Mouse (Mus musculus): Measurements from ENCODE around the gene Des. TPM values are rescaled to one million over a fixed set of nuclear protein-coding genes. Genes with fewer than 3 reads are reported as not detected.
A peak's percentile ranks its signal among the peaks of the same experiment; 100 is the strongest.

The Des gene
- polyA plus RNA-seq, 1 experiment = 152 TPM

- TF ChIP-seq CTCF (IDR thresholded peaks at IDR 0.05; ENCODE audit: extremely low read depth, insufficient read length, insufficient replicate concordance, low read depth, low read length) = no peak
- TF ChIP-seq POLR2A (IDR thresholded peaks at IDR 0.05; ENCODE audit: low read depth, low read length) = no peak
- Histone ChIP-seq H3K27me3 (ENCODE audit: control insufficient read depth, insufficient read depth, low read length) (peaks cover 24% of the 10 kb centered on the region), H3K4me1 (ENCODE audit: control insufficient read depth, insufficient read depth, insufficient read length, low read length) (peaks cover 4% of the 10 kb centered on the region; the same call in 1 of the 2 replicates), H3K4me3 (ENCODE audit: low read depth, low read length) (peak overlapping the region; percentile 59), H3K36me3 (ENCODE audit: control insufficient read depth, insufficient read depth, low read length) (no peaks in the 10 kb centered on the region), H3K27ac (ENCODE audit: insufficient read depth, low read depth, low read length) (peak overlapping the region; percentile 47; the same call in 1 of the 2 replicates)
- 4% methylated on average over 28 of the region's 28 CpGs for WGBS
Measured at GRCm38 (mm10) chr1:75382356-75383071, 22.4 kb downstream of the Des start.

GRCm38 (mm10) chr1:75384470-75385141 lies 24.5 kb downstream of the Des start:
- H3K4me3 ChIP-seq (ENCODE audit: low read depth, low read length) = no peak overlapping the region
- no peak overlapping the region for H3K27ac ChIP-seq (ENCODE audit: insufficient read depth, low read depth, low read length)
- peaks cover 36% of the 10 kb centered on the region for H3K27me3 ChIP-seq (ENCODE audit: control insufficient read depth, insufficient read depth, low read length)
- 85% methylated on average over 27 of the region's 27 CpGs for WGBS
- H3K4me1 ChIP-seq (ENCODE audit: control insufficient read depth, insufficient read depth, insufficient read length, low read length) = peaks cover 4% of the 10 kb centered on the region; the same call in 1 of the 2 replicates
- TF ChIP-seq POLR2A (IDR thresholded peaks at IDR 0.05; ENCODE audit: low read depth, low read length) = no peak
- no peak for TF ChIP-seq CTCF (IDR thresholded peaks at IDR 0.05; ENCODE audit: extremely low read depth, insufficient read length, insufficient replicate concordance, low read depth, low read length)
- H3K36me3 ChIP-seq (ENCODE audit: control insufficient read depth, insufficient read depth, low read length) = no peaks in the 10 kb centered on the region

- Histone ChIP-seq H3K36me3 (ENCODE audit: control insufficient read depth, insufficient read depth, low read length) (no peaks in the 10 kb centered on the region), H3K27me3 (ENCODE audit: control insufficient read depth, insufficient read depth, low read length) (peaks cover 36% of the 10 kb centered on the region), H3K4me1 (ENCODE audit: control insufficient read depth, insufficient read depth, insufficient read length, low read length) (peaks cover 4% of the 10 kb centered on the region; the same call in 1 of the 2 replicates), H3K27ac (ENCODE audit: insufficient read depth, low read depth, low read length) (no peak overlapping the region), H3K4me3 (ENCODE audit: low read depth, low read length) (no peak overlapping the region)
- WGBS = 70% methylated on average over 20 of the region's 20 CpGs
- TF ChIP-seq CTCF (IDR thresholded peaks at IDR 0.05; ENCODE audit: extremely low read depth, insufficient read length, insufficient replicate concordance, low read depth, low read length) (no peak), POLR2A (IDR thresholded peaks at IDR 0.05; ENCODE audit: low read depth, low read length) (no peak)
Measured at GRCm38 (mm10) chr1:75385142-75385730, 25.1 kb downstream of the Des start.

- H3K27me3 ChIP-seq (ENCODE audit: control insufficient read depth, insufficient read depth, low read length) = peaks cover 36% of the 10 kb centered on the region
- TF ChIP-seq CTCF (IDR thresholded peaks at IDR 0.05; ENCODE audit: extremely low read depth, insufficient read length, insufficient replicate concordance, low read depth, low read length) = no peak
- TF ChIP-seq POLR2A (IDR thresholded peaks at IDR 0.05; ENCODE audit: low read depth, low read length) = no peak
- no peaks in the 10 kb centered on the region for H3K36me3 ChIP-seq (ENCODE audit: control insufficient read depth, insufficient read depth, low read length)
- H3K27ac ChIP-seq (ENCODE audit: insufficient read depth, low read depth, low read length) = no peak overlapping the region
- WGBS = 35% methylated on average over 4 of the region's 4 CpGs
- H3K4me1 ChIP-seq (ENCODE audit: control insufficient read depth, insufficient read depth, insufficient read length, low read length) = peaks cover 4% of the 10 kb centered on the region; the same call in 1 of the 2 replicates
- no peak overlapping the region for H3K4me3 ChIP-seq (ENCODE audit: low read depth, low read length)
Measured at GRCm38 (mm10) chr1:75386149-75386548, 26.0 kb downstream of the Des start.

DNA sequence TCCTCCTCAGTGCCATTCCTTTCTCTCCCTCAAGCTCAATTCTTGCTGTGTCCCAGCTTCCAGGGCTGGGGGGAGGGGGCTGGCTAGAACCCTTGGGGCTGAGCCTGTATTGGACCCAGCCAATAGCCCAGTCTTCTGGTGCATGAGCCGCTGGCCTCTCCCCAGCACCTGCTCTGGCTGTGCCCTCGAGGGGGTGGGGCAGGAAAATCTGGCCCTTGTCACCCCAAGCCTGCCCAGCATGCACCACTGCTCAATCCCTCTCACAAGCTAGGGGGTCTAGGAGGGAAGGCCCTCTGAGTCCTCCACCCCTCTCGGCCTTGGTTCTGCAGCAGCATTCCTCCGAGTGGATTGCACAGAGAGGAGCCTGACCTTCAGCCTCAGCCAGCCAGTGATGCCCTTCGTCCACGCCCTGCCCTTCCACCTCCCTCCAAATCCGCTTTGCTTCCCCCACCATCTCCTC lies 27.4 kb downstream of the Des start:
- H3K4me1 ChIP-seq (ENCODE audit: control insufficient read depth, insufficient read depth, insufficient read length, low read length) = no peaks in the 10 kb centered on the region; the same call in 1 of the 2 replicates
- no peak overlapping the region for H3K4me3 ChIP-seq (ENCODE audit: low read depth, low read length)
- 24% methylated on average over 7 of the region's 7 CpGs for WGBS
- H3K27me3 ChIP-seq (ENCODE audit: control insufficient read depth, insufficient read depth, low read length) = peaks cover 26% of the 10 kb centered on the region
- TF ChIP-seq POLR2A (IDR thresholded peaks at IDR 0.05; ENCODE audit: low read depth, low read length) (no peak), CTCF (IDR thresholded peaks at IDR 0.05; ENCODE audit: extremely low read depth, insufficient read length, insufficient replicate concordance, low read depth, low read length) (no peak)
- H3K27ac ChIP-seq (ENCODE audit: insufficient read depth, low read depth, low read length) = no peak overlapping the region
- H3K36me3 ChIP-seq (ENCODE audit: control insufficient read depth, insufficient read depth, low read length) = no peaks in the 10 kb centered on the region

GRCm38 (mm10) chr1:75387929-75388897 lies 28.1 kb downstream of the Des start:
- Histone ChIP-seq H3K36me3 (ENCODE audit: control insufficient read depth, insufficient read depth, low read length) (no peaks in the 10 kb centered on the region), H3K27ac (ENCODE audit: insufficient read depth, low read depth, low read length) (no peak overlapping the region), H3K27me3 (ENCODE audit: control insufficient read depth, insufficient read depth, low read length) (peaks cover 24% of the 10 kb centered on the region), H3K4me3 (ENCODE audit: low read depth, low read length) (0 out of 2 replicates have a peak overlapping the region, but pooled peaks have one; percentile 6), H3K4me1 (ENCODE audit: control insufficient read depth, insufficient read depth, insufficient read length, low read length) (no peaks in the 10 kb centered on the region; the same call in 1 of the 2 replicates)
- TF ChIP-seq CTCF (IDR thresholded peaks at IDR 0.05; ENCODE audit: extremely low read depth, insufficient read length, insufficient replicate concordance, low read depth, low read length) (no peak), POLR2A (IDR thresholded peaks at IDR 0.05; ENCODE audit: low read depth, low read length) (no peak)
- 18% methylated on average over 93 of the region's 94 CpGs for WGBS

Data from small intestine, adult 2 months (tissue).